ENCODE assay signal across 8 mouse cellular contexts in genomic region chr7:131362269-131362614, GRCm38 (mm10). TPM values are rescaled to one million over a fixed set of nuclear protein-coding genes. Genes with fewer than 3 reads are reported as not detected.
DNase-seq lines count a peak whose midpoint lies in the region; ATAC-seq and TF ChIP-seq lines count a peak whose summit lies in the region.

No protein-coding gene starts in this region.

- in situ Hi-C loops in CH12.LX (cut with MboI; ENCODE audit: low pct_ligation_motif_present, low pct_unique_long_range_greater_than_20kb, low sequenced_read_pairs): no loop called here

- H3K9ac ChIP-seq in heart, adult 2 months (ENCODE audit: low read depth, low read length): peak overlapping the region; percentile 90
- peak overlapping the region; percentile 52 for H3K9ac ChIP-seq in CH12.LX (ENCODE audit: insufficient read depth, low read depth)
- H3K9ac ChIP-seq in forebrain, embryonic 15.5 days (replicated peaks): peak overlapping the region; percentile 88
- H3K9ac ChIP-seq in liver, postnatal 0 days (replicated peaks): peak overlapping the region; percentile 96

- TF ChIP-seq EP300 in heart, adult 2 months (IDR thresholded peaks at IDR 0.05; ENCODE audit: insufficient read depth, low read depth, low read length): no peak
- TF ChIP-seq EP300 in CH12.LX (IDR thresholded peaks at IDR 0.05; ENCODE audit: low read length): no peak
- no peak for TF ChIP-seq EP300 in liver, postnatal 0 days (IDR thresholded peaks at IDR 0.05; ENCODE audit: low read depth)

- intact Hi-C loops in heart, adult 2 months (cut with DNase I): loop anchor here (1.0 to 2.0 kb wide), 2 partner anchors 48 to 199 kb away; partner anchors contain the start of genes Acadsb, Bub3 and Ikzf5

- peak overlapping the region; percentile 68 for H3K4me3 ChIP-seq in heart, adult 2 months
- H3K4me3 ChIP-seq in CH12.LX (replicated peaks in 1 of 3; ENCODE audit: low read depth in 2 of 3, low read length in 2 of 3, poor library complexity in 1 of 3): peak overlapping the region; percentile 85 to 97 (median 85)
- peak overlapping the region; percentile 96 for H3K4me3 ChIP-seq in forebrain, embryonic 15.5 days
- peak overlapping the region; percentile 93 for H3K4me3 ChIP-seq in liver, postnatal 0 days (ENCODE audit: low read depth, low read length)

- H3K27me3 ChIP-seq in heart, adult 2 months (ENCODE audit: control insufficient read depth, insufficient read depth, low read length): no peaks in the 10 kb centered on the region
- peaks cover 7% of the 10 kb centered on the region for H3K27me3 ChIP-seq in CH12.LX (replicated peaks)
- no peaks in the 10 kb centered on the region; the same call in 1 of the 2 replicates for H3K27me3 ChIP-seq in forebrain, embryonic 15.5 days
- no peaks in the 10 kb centered on the region for H3K27me3 ChIP-seq in liver, postnatal 0 days (ENCODE audit: insufficient read depth, low read length)

- peaks cover 5% of the 10 kb centered on the region for H3K36me3 ChIP-seq in heart, adult 2 months (ENCODE audit: control insufficient read depth, insufficient read depth, low read length)
- peaks cover 9 to 24% of the 10 kb centered on the region in 2 experiments for H3K36me3 ChIP-seq in CH12.LX (replicated peaks in 1 of 2; ENCODE audit: control insufficient read depth in 1 of 2, insufficient read depth in 1 of 2, low read length in 1 of 2)
- H3K36me3 ChIP-seq in forebrain, embryonic 15.5 days: peaks cover 9% of the 10 kb centered on the region
- H3K36me3 ChIP-seq in liver, postnatal 0 days (replicated peaks; ENCODE audit: insufficient read depth, low read length): peaks cover 19% of the 10 kb centered on the region

- peak overlapping the region; percentile 94 for H3K27ac ChIP-seq in heart, adult 2 months
- peak overlapping the region; percentile 21 for H3K27ac ChIP-seq in CH12.LX (ENCODE audit: insufficient read depth, low read depth)
- H3K27ac ChIP-seq in forebrain, embryonic 15.5 days (replicated peaks): peak overlapping the region; percentile 87
- peak overlapping the region; percentile 95 for H3K27ac ChIP-seq in liver, postnatal 0 days (ENCODE audit: low read depth)

- peak; percentile 89 for ATAC-seq in forebrain, embryonic 15.5 days (replicated peaks)
- peak; percentile 74 for ATAC-seq in liver, postnatal 0 days

- no peaks in the 10 kb centered on the region for H3K4me1 ChIP-seq in heart, adult 2 months (ENCODE audit: control insufficient read depth, insufficient read depth, low read length)
- peaks cover 3 to 12% of the 10 kb centered on the region in 2 experiments for H3K4me1 ChIP-seq in CH12.LX (ENCODE audit: control insufficient read depth in 1 of 2, insufficient read depth in 2 of 2)
- peaks cover 18% of the 10 kb centered on the region for H3K4me1 ChIP-seq in forebrain, embryonic 15.5 days
- H3K4me1 ChIP-seq in liver, postnatal 0 days (ENCODE audit: insufficient read depth): peaks cover 11% of the 10 kb centered on the region

- no peaks in the 10 kb centered on the region for H3K79me2 ChIP-seq in heart, adult 2 months (replicated peaks; ENCODE audit: control insufficient read depth, insufficient read depth, low read length)
- H3K79me2 ChIP-seq in CH12.LX (replicated peaks; ENCODE audit: control insufficient read depth, extremely low read depth, insufficient read depth, poor library complexity, severe bottlenecking): peaks cover 10% of the 10 kb centered on the region

- DNase-seq in heart, adult 2 months: no peak
- DNase-seq in heart, postnatal 4 days: no peak
- DNase-seq in CH12.LX (ENCODE audit: extremely low read depth): no peak
- DNase-seq in liver, postnatal 0 days: no peak
- DNase-seq in right cerebral cortex, postnatal 25 days: no peak
- DNase-seq in cerebellum, adult 8-10 months: no peak
- DNase-seq in layer of hippocampus, postnatal 25 days (ENCODE audit: extremely low spot score in 1 of 2, low spot score in 1 of 2): no peak

- dilution Hi-C loops in CH12.LX (cut with MboI; ENCODE audit: extremely low pct_ligation_motif_present, extremely low pct_unique_long_range_greater_than_20kb, low sequenced_read_pairs): no loop called here

- no peak for TF ChIP-seq RAD21 in CH12.LX (IDR thresholded peaks at IDR 0.05; ENCODE audit: low read depth, low read length)

- under 1% methylated on average over 35 of the region's 35 CpGs for WGBS in heart, adult 2 months
- WGBS in forebrain, embryonic 15.5 days: under 1% methylated on average over 35 of the region's 35 CpGs
- under 1% methylated on average over 29 of the region's 35 CpGs for WGBS in liver, postnatal 0 days (ENCODE audit: insufficient replicate concordance)

- no peak overlapping the region for H3K4me2 ChIP-seq in CH12.LX (ENCODE audit: insufficient read depth, low read depth, poor library complexity, severe bottlenecking)
- peak overlapping the region; percentile 91 for H3K4me2 ChIP-seq in forebrain, embryonic 15.5 days (replicated peaks)
- H3K4me2 ChIP-seq in liver, postnatal 0 days (ENCODE audit: low read depth, low read length): peak overlapping the region; percentile 98

- TF ChIP-seq POLR2A in heart, adult 2 months (IDR thresholded peaks at IDR 0.05; ENCODE audit: insufficient read depth, low read depth, low read length): no peak
- no peak for TF ChIP-seq POLR2A in CH12.LX (IDR thresholded peaks at IDR 0.05; ENCODE audit: low read depth, low read length)

- TF ChIP-seq CTCF in heart, adult 2 months (IDR thresholded peaks at IDR 0.05): no peak
- TF ChIP-seq CTCF in CH12.LX (conservative IDR thresholded peaks at IDR 0.05 in 1 of 2, IDR thresholded peaks at IDR 0.05 in 1 of 2; ENCODE audit: low read depth in 2 of 2, low read length in 2 of 2): no peak
- no peak for TF ChIP-seq CTCF in liver, postnatal 0 days (IDR thresholded peaks at IDR 0.05; ENCODE audit: low read depth)

- H3K9me3 ChIP-seq in CH12.LX (replicated peaks; ENCODE audit: low read length): no peaks in the 10 kb centered on the region
- H3K9me3 ChIP-seq in forebrain, embryonic 15.5 days: no peaks in the 10 kb centered on the region
- no peaks in the 10 kb centered on the region for H3K9me3 ChIP-seq in liver, postnatal 0 days (ENCODE audit: low read length)

TF ChIP-seq in CH12.LX, 34 proteins besides CTCF, POLR2A, EP300 and RAD21:
- TF ChIP-seq RCOR1 (conservative IDR thresholded peaks at IDR 0.05; ENCODE audit: low read depth, low read length) (no peak), ZKSCAN1 (IDR thresholded peaks at IDR 0.05; ENCODE audit: borderline replicate concordance, low read depth, low read length) (no peak), SIN3A (IDR thresholded peaks at IDR 0.05; ENCODE audit: low read length) (0 out of 2 replicates have a peak, but pooled peaks have one; percentile 7), TCF12 (IDR thresholded peaks at IDR 0.05; ENCODE audit: low read depth, low read length) (no peak)
TF ChIP-seq in CH12.LX: peak in this region for 1.

RNA-seq across cellular contexts. Expression of gene 2310057M21Rik, which starts 0.3 kb away (rescaled TPM):
- total RNA-seq in heart, adult 2 months (2021): 10 to 100 TPM in 1 of 2 experiments, 1 to 10 TPM in 1; 9.7 to 17.1 TPM
- polyA plus RNA-seq in heart, adult 2 months (2012; rRNA removed): 6.2 and 8.1 TPM in 2 replicates
- total RNA-seq in heart, postnatal 4 days (2021): 10 to 100 TPM; 17.7 to 19.4 TPM
- total RNA-seq in CH12.LX (2012; rRNA removed) (13.1 and 14.6 TPM in 2 replicates), CH12.LX (2014; rRNA removed) (3.3 and 3.4 TPM in 2 replicates)
- polyA plus RNA-seq in CH12.LX (2012; ENCODE audit: insufficient read length, low read depth): 20.2 and 22.5 TPM in 2 replicates
- 21.9 and 24.2 TPM in 2 replicates for polyA plus RNA-seq in forebrain, embryonic 15.5 days (2015; fragmentation: Nextera tagmentation; extraction: Ambion mirVana)
- polyA plus RNA-seq in liver, postnatal 0 days (2015; fragmentation: Nextera tagmentation; extraction: Ambion mirVana): 4.7 and 5.6 TPM in 2 replicates
- 10 to 100 TPM; 31.4 to 32.1 TPM for total RNA-seq in layer of hippocampus, postnatal 25 days (2021)

RNA-seq across cellular contexts. Expression of gene Pstk, which starts 8.7 kb away (rescaled TPM):
- total RNA-seq in heart, adult 2 months (2021): 10 to 100 TPM; 35.0 to 43.4 TPM
- polyA plus RNA-seq in heart, adult 2 months (2012; rRNA removed): 59.5 and 61.9 TPM in 2 replicates
- total RNA-seq in heart, postnatal 4 days (2021): 10 to 100 TPM; 59.7 to 61.8 TPM
- total RNA-seq in CH12.LX (2012; rRNA removed): 23.3 and 29.1 TPM in 2 replicates
- total RNA-seq in CH12.LX (2014; rRNA removed): 32.0 and 42.3 TPM in 2 replicates
- 21.5 and 21.9 TPM in 2 replicates for polyA plus RNA-seq in CH12.LX (2012; ENCODE audit: insufficient read length, low read depth)
- 33.7 TPM in 2 replicates for polyA plus RNA-seq in forebrain, embryonic 15.5 days (2015; fragmentation: Nextera tagmentation; extraction: Ambion mirVana)
- polyA plus RNA-seq in liver, postnatal 0 days (2015; fragmentation: Nextera tagmentation; extraction: Ambion mirVana): 19.5 and 20.4 TPM in 2 replicates
- 10 to 100 TPM; 47.9 to 57.1 TPM for total RNA-seq in layer of hippocampus, postnatal 25 days (2021)

RNA-seq across cellular contexts. Expression of gene Fam24a, which starts 28.6 kb away (rescaled TPM):
- total RNA-seq in heart, adult 2 months (2021): not detected
- not detected in 2 replicates for polyA plus RNA-seq in heart, adult 2 months (2012; rRNA removed)
- not detected for total RNA-seq in heart, postnatal 4 days (2021)
- total RNA-seq in CH12.LX (2012; rRNA removed) (not detected in 2 replicates), CH12.LX (2014; rRNA removed) (not detected in 2 replicates)
- 0.36 TPM in 1 of 2 replicates, not detected in the other for polyA plus RNA-seq in CH12.LX (2012; ENCODE audit: insufficient read length, low read depth)
- polyA plus RNA-seq in forebrain, embryonic 15.5 days (2015; fragmentation: Nextera tagmentation; extraction: Ambion mirVana): not detected in 2 replicates
- not detected in 2 replicates for polyA plus RNA-seq in liver, postnatal 0 days (2015; fragmentation: Nextera tagmentation; extraction: Ambion mirVana)
- total RNA-seq in layer of hippocampus, postnatal 25 days (2021): not detected

RNA-seq across cellular contexts. Expression of gene Fam24b, which starts 32.9 kb away (rescaled TPM):
- not detected for total RNA-seq in heart, adult 2 months (2021)
- polyA plus RNA-seq in heart, adult 2 months (2012; rRNA removed): not detected in 2 replicates
- not detected for total RNA-seq in heart, postnatal 4 days (2021)
- total RNA-seq in CH12.LX (2012; rRNA removed) (0.21 TPM in 1 of 2 replicates, not detected in the other), CH12.LX (2014; rRNA removed) (not detected in 2 replicates)
- not detected in 2 replicates for polyA plus RNA-seq in CH12.LX (2012; ENCODE audit: insufficient read length, low read depth)
- not detected in 2 replicates for polyA plus RNA-seq in forebrain, embryonic 15.5 days (2015; fragmentation: Nextera tagmentation; extraction: Ambion mirVana)
- polyA plus RNA-seq in liver, postnatal 0 days (2015; fragmentation: Nextera tagmentation; extraction: Ambion mirVana): not detected in 2 replicates
- total RNA-seq in layer of hippocampus, postnatal 25 days (2021): not detected

RNA-seq across cellular contexts. Expression of gene Cuzd1, which starts 40.1 kb away (rescaled TPM):
- total RNA-seq in heart, adult 2 months (2021): under 1 TPM; 0.21 to 0.32 TPM
- 0.64 and 0.79 TPM in 2 replicates for polyA plus RNA-seq in heart, adult 2 months (2012; rRNA removed)
- total RNA-seq in heart, postnatal 4 days (2021): under 1 TPM; 0.38 to 0.41 TPM
- total RNA-seq in CH12.LX (2012; rRNA removed): not detected in 2 replicates
- total RNA-seq in CH12.LX (2014; rRNA removed): not detected in 2 replicates
- polyA plus RNA-seq in CH12.LX (2012; ENCODE audit: insufficient read length, low read depth): 0.10 and 0.11 TPM in 2 replicates
- polyA plus RNA-seq in forebrain, embryonic 15.5 days (2015; fragmentation: Nextera tagmentation; extraction: Ambion mirVana): not detected in 2 replicates
- polyA plus RNA-seq in liver, postnatal 0 days (2015; fragmentation: Nextera tagmentation; extraction: Ambion mirVana): 0.05 TPM in 1 of 2 replicates, not detected in the other
- not detected for total RNA-seq in layer of hippocampus, postnatal 25 days (2021)

Comparison
In these comparisons a context has a peak if more than half of its experiments do, and no peak if none do; other contexts are left out.
1. H3K27ac ChIP-seq: peak in every context shown above with its lines; median percentile 95 in liver, postnatal 0 days; 94 in heart, adult 2 months; 87 in forebrain, embryonic 15.5 days; 21 in CH12.LX.